Mouse (Mus musculus): ENCODE data around the gene Scn8a. TPM values are rescaled to one million over a fixed set of nuclear protein-coding genes. Genes with fewer than 3 reads are reported as not detected.

Scn8a gene
- polyA plus RNA-seq, 1 experiment from 2014 or later: 18.1 TPM

GRCm38 (mm10) chr15:100836729-100837128 is 32.9 kb upstream of the Scn8a start:
- Histone ChIP-seq H3K4me1 (ENCODE audit: control insufficient read depth, insufficient read depth, low read length) (no peaks in the 10 kb centered on the region), H3K9me3 (replicated peaks; ENCODE audit: control insufficient read depth, low read length, poor library complexity, severe bottlenecking) (no peaks in the 10 kb centered on the region), H3K36me3 (ENCODE audit: control insufficient read depth, insufficient read depth, low read length) (no peaks in the 10 kb centered on the region), H3K4me3 (ENCODE audit: low read depth, low read length) (no peak overlapping the region), H3K27me3 (ENCODE audit: control insufficient read depth, insufficient read depth, low read depth, low read length) (no peaks in the 10 kb centered on the region), H3K9ac (ENCODE audit: low read depth, low read length) (no peak overlapping the region), H3K4me2 (ENCODE audit: low read length) (no peak overlapping the region), H3K27ac (ENCODE audit: low read length) (no peak overlapping the region)
- no peak for ATAC-seq
- WGBS: 83% methylated on average over 8 of the region's 8 CpGs

GRCm38 (mm10) chr15:100838607-100839207 is 31.0 kb upstream of the Scn8a start:
- Histone ChIP-seq H3K27me3 (ENCODE audit: control insufficient read depth, insufficient read depth, low read depth, low read length) (no peaks in the 10 kb centered on the region), H3K27ac (ENCODE audit: low read length) (no peak overlapping the region), H3K4me1 (ENCODE audit: control insufficient read depth, insufficient read depth, low read length) (no peaks in the 10 kb centered on the region), H3K4me3 (ENCODE audit: low read depth, low read length) (no peak overlapping the region), H3K9ac (ENCODE audit: low read depth, low read length) (no peak overlapping the region), H3K9me3 (replicated peaks; ENCODE audit: control insufficient read depth, low read length, poor library complexity, severe bottlenecking) (no peaks in the 10 kb centered on the region), H3K36me3 (ENCODE audit: control insufficient read depth, insufficient read depth, low read length) (no peaks in the 10 kb centered on the region), H3K4me2 (ENCODE audit: low read length) (no peak overlapping the region)
- no peak for ATAC-seq
- 36% methylated on average over 12 of the region's 12 CpGs for WGBS

GRCm38 (mm10) chr15:100844336-100844735 is 25.3 kb upstream of the Scn8a start:
- H3K36me3 ChIP-seq (ENCODE audit: control insufficient read depth, insufficient read depth, low read length): no peaks in the 10 kb centered on the region
- no peak overlapping the region for H3K4me3 ChIP-seq (ENCODE audit: low read depth, low read length)
- H3K9ac ChIP-seq (ENCODE audit: low read depth, low read length): no peak overlapping the region
- no peak for ATAC-seq
- no peak overlapping the region for H3K4me2 ChIP-seq (ENCODE audit: low read length)
- H3K9me3 ChIP-seq (replicated peaks; ENCODE audit: control insufficient read depth, low read length, poor library complexity, severe bottlenecking): 0 out of 2 replicates have a peak, but pooled peaks cover 2% of the 10 kb centered on the region
- H3K27ac ChIP-seq (ENCODE audit: low read length): no peak overlapping the region
- WGBS: 91% methylated on average over 7 of the region's 7 CpGs
- no peaks in the 10 kb centered on the region for H3K4me1 ChIP-seq (ENCODE audit: control insufficient read depth, insufficient read depth, low read length)
- no peaks in the 10 kb centered on the region for H3K27me3 ChIP-seq (ENCODE audit: control insufficient read depth, insufficient read depth, low read depth, low read length)

- no peaks in the 10 kb centered on the region for H3K36me3 ChIP-seq (ENCODE audit: control insufficient read depth, insufficient read depth, low read length)
- H3K4me3 ChIP-seq (ENCODE audit: low read depth, low read length): no peak overlapping the region
- H3K9me3 ChIP-seq (replicated peaks; ENCODE audit: control insufficient read depth, low read length, poor library complexity, severe bottlenecking): 0 out of 2 replicates have a peak, but pooled peaks cover 2% of the 10 kb centered on the region
- H3K4me1 ChIP-seq (ENCODE audit: control insufficient read depth, insufficient read depth, low read length): no peaks in the 10 kb centered on the region
- no peak for ATAC-seq
- 48% methylated on average over 26 of the region's 26 CpGs for WGBS
- no peak overlapping the region for H3K4me2 ChIP-seq (ENCODE audit: low read length)
- no peaks in the 10 kb centered on the region for H3K27me3 ChIP-seq (ENCODE audit: control insufficient read depth, insufficient read depth, low read depth, low read length)
- no peak overlapping the region for H3K9ac ChIP-seq (ENCODE audit: low read depth, low read length)
- H3K27ac ChIP-seq (ENCODE audit: low read length): no peak overlapping the region
These were observed 24.4 kb upstream of the Scn8a start for GRCm38 (mm10) chr15:100845049-100845879.

GRCm38 (mm10) chr15:100847193-100847592 is 22.5 kb upstream of the Scn8a start:
- H3K9me3 ChIP-seq (replicated peaks; ENCODE audit: control insufficient read depth, low read length, poor library complexity, severe bottlenecking): 0 out of 2 replicates have a peak, but pooled peaks cover 2% of the 10 kb centered on the region
- WGBS: 90% methylated on average over 6 of the region's 6 CpGs
- no peak overlapping the region for H3K27ac ChIP-seq (ENCODE audit: low read length)
- no peaks in the 10 kb centered on the region for H3K27me3 ChIP-seq (ENCODE audit: control insufficient read depth, insufficient read depth, low read depth, low read length)
- no peak overlapping the region for H3K9ac ChIP-seq (ENCODE audit: low read depth, low read length)
- no peaks in the 10 kb centered on the region for H3K4me1 ChIP-seq (ENCODE audit: control insufficient read depth, insufficient read depth, low read length)
- H3K4me3 ChIP-seq (ENCODE audit: low read depth, low read length): no peak overlapping the region
- H3K36me3 ChIP-seq (ENCODE audit: control insufficient read depth, insufficient read depth, low read length): no peaks in the 10 kb centered on the region
- H3K4me2 ChIP-seq (ENCODE audit: low read length): no peak overlapping the region
- no peak for ATAC-seq

- no peak for ATAC-seq
- Histone ChIP-seq H3K27ac (ENCODE audit: low read length) (no peak overlapping the region), H3K9ac (ENCODE audit: low read depth, low read length) (no peak overlapping the region), H3K9me3 (replicated peaks; ENCODE audit: control insufficient read depth, low read length, poor library complexity, severe bottlenecking) (no peaks in the 10 kb centered on the region), H3K4me2 (ENCODE audit: low read length) (no peak overlapping the region), H3K27me3 (ENCODE audit: control insufficient read depth, insufficient read depth, low read depth, low read length) (no peaks in the 10 kb centered on the region), H3K4me3 (ENCODE audit: low read depth, low read length) (no peak overlapping the region), H3K4me1 (ENCODE audit: control insufficient read depth, insufficient read depth, low read length) (no peaks in the 10 kb centered on the region), H3K36me3 (ENCODE audit: control insufficient read depth, insufficient read depth, low read length) (no peaks in the 10 kb centered on the region)
- WGBS: 87% methylated on average over 3 of the region's 3 CpGs
These were observed 12.1 kb upstream of the Scn8a start for GRCm38 (mm10) chr15:100857586-100857985.

GRCm38 (mm10) chr15:100860856-100861255 is 8.8 kb upstream of the Scn8a start:
- Histone ChIP-seq H3K36me3 (ENCODE audit: control insufficient read depth, insufficient read depth, low read length) (no peaks in the 10 kb centered on the region), H3K9ac (ENCODE audit: low read depth, low read length) (no peak overlapping the region), H3K4me1 (ENCODE audit: control insufficient read depth, insufficient read depth, low read length) (no peaks in the 10 kb centered on the region), H3K4me3 (ENCODE audit: low read depth, low read length) (no peak overlapping the region), H3K27ac (ENCODE audit: low read length) (no peak overlapping the region), H3K27me3 (ENCODE audit: control insufficient read depth, insufficient read depth, low read depth, low read length) (no peaks in the 10 kb centered on the region; the same call in 1 of the 2 replicates), H3K9me3 (replicated peaks; ENCODE audit: control insufficient read depth, low read length, poor library complexity, severe bottlenecking) (no peaks in the 10 kb centered on the region), H3K4me2 (ENCODE audit: low read length) (no peak overlapping the region)
- ATAC-seq: no peak
- WGBS: 36% methylated on average over 5 of the region's 5 CpGs

GRCm38 (mm10) chr15:100865556-100865955 is 4.1 kb upstream of the Scn8a start:
- no peak overlapping the region for H3K9ac ChIP-seq (ENCODE audit: low read depth, low read length)
- H3K4me1 ChIP-seq (ENCODE audit: control insufficient read depth, insufficient read depth, low read length): peaks cover 12% of the 10 kb centered on the region
- H3K27ac ChIP-seq (ENCODE audit: low read length): no peak overlapping the region
- H3K9me3 ChIP-seq (replicated peaks; ENCODE audit: control insufficient read depth, low read length, poor library complexity, severe bottlenecking): no peaks in the 10 kb centered on the region; the same call in 1 of the 2 replicates
- no peak overlapping the region for H3K4me3 ChIP-seq (ENCODE audit: low read depth, low read length)
- peaks cover 6% of the 10 kb centered on the region; the same call in 1 of the 2 replicates for H3K27me3 ChIP-seq (ENCODE audit: control insufficient read depth, insufficient read depth, low read depth, low read length)
- H3K36me3 ChIP-seq (ENCODE audit: control insufficient read depth, insufficient read depth, low read length): no peaks in the 10 kb centered on the region
- H3K4me2 ChIP-seq (ENCODE audit: low read length): no peak overlapping the region
- no peak for ATAC-seq
- 48% methylated on average over 3 of the region's 3 CpGs for WGBS

Measured in midbrain, embryonic 16.5 days (tissue).